Mouse (Mus musculus) ES-E14 (cell line): ENCODE measurements around the gene Daxx.

Source experiments
- CHD2 ChIP-seq: IDR thresholded peaks from 2 replicates; pipeline ENCODE4 v1.6.1; 2014; ENCODE audit warnings: mild to moderate bottlenecking, low read depth, low read length, inconsistent platforms
- ZC3H11A ChIP-seq: IDR thresholded peaks from 2 replicates; pipeline ENCODE4 v1.6.1; 2012; ENCODE audit warnings: low read depth, mild to moderate bottlenecking, inconsistent platforms, low read length, borderline replicate concordance
- ZNF384 ChIP-seq: IDR thresholded peaks from 2 replicates; pipeline ENCODE4 v1.6.1; 2012; ENCODE audit warnings: low read depth, low read length, inconsistent platforms

DNA sequence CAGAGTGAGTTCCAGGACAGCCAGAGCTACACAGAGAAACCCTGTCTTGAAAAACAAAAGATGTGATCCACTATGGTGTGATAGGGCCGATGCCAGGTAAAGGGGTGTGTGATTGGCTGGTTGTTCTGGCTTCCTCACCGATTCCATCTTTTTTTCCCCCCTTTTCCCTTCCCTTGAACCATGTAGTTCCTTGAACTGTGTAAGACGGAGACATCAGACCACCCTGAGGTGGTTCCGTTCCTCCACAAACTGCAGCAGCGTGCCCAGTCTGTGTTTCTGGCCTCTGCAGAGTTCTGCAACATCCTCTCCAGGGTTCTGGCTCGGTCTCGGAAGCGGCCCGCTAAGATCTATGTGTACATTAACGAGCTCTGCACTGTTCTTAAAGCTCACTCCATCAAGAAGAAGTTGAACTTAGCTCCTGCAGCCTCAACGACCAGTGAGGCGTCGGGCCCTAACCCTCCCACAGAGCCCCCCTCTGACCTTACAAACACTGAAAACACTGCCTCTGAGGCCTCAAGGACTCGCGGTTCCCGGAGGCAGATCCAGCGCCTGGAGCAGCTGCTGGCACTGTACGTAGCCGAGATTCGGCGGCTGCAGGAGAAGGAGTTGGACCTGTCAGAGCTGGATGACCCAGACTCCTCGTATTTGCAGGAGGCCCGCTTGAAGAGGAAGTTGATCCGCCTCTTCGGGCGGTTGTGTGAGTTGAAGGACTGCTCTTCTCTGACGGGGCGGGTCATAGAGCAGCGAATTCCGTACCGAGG, 2.0 kb downstream of the Daxx start:
- TF ChIP-seq ZNF384 (no peak), ZC3H11A (no peak), CHD2 (no peak)
